Mouse (Mus musculus) G1E (cell line): ENCODE data around the gene Olfr1438-ps1.

Experiments used
- CTCF ChIP-seq: IDR thresholded peaks from 2 replicates; pipeline ENCODE4 v1.5.1; 2012; ENCODE audit warnings: low read depth, low read length, inconsistent platforms, mixed read lengths
- GATA1 ChIP-seq: IDR thresholded peaks from 2 replicates; pipeline ENCODE4 v1.6.1; 2012; ENCODE audit warnings: borderline replicate concordance, low read length, inconsistent platforms, mixed read lengths
- GATA2 ChIP-seq: IDR thresholded peaks from 2 replicates; pipeline ENCODE4 v1.6.1; 2012; ENCODE audit warnings: low read depth, low read length, inconsistent platforms, borderline replicate concordance
- POLR2AphosphoS5 ChIP-seq: IDR thresholded peaks from 2 replicates; pipeline ENCODE4 v1.6.1; 2012; ENCODE audit warnings: low read depth, low read length, inconsistent platforms; ENCODE audit not compliant: insufficient replicate concordance
- TAL1 ChIP-seq: conservative IDR thresholded peaks from 2 replicates; pipeline ENCODE4 v1.6.1; 2012; ENCODE audit warnings: low read depth, low read length, inconsistent platforms, mixed read lengths

DNA sequence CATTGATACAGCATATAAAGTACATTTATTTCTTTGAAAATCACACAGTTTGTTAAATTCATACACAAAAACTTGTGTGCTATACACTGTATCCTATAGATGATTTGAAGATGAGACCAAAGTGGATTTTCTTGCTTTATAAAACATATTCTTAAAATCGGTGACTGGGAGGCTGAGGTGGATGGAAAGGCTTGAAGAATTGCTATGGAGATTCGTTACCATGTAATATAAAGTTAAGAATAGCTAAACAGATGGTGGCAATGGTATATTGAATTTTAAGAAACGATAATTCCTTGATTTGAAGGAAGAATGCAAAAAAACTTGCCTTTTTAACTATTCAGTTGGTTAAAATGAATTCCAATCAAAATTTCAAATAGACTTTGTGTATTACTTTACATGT lies 37.3 kb upstream of the Olfr1438-ps1 start:
- TF ChIP-seq CTCF: no peak
- TF ChIP-seq GATA1: no peak
- no peak for TF ChIP-seq TAL1
- TF ChIP-seq POLR2AphosphoS5: no peak
- no peak for TF ChIP-seq GATA2
